Mouse (Mus musculus): ENCODE results near the gene Aldh3b3. TPM values are rescaled to one million over a fixed set of nuclear protein-coding genes. Genes with fewer than 3 reads are reported as not detected.

Aldh3b3 gene
- polyA plus RNA-seq, 1 experiment from 2014 or later, result not detected

DNA sequence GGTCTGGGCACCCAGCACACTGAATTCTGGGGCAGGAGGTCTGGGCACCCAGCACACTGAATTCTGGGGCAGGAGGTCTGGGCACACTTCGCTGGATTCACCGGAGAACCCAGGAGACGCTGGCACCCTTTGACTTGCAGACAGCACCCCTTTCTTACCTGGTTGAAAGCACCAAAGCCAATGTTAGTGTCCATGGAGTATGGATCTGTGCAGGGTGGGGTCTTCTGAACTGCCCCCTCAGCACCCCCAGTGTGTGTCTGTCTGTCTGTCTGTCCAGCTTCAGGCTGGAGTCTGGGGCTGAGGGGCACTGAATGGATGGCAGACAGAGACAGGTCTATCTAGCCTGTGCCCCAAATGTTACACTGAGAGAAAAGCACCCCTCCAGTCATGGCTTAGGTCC, 33.1 kb downstream of the Aldh3b3 start:
- ATAC-seq (replicated peaks; ENCODE audit: low FRiP score) (no peak), DNase-seq (ENCODE audit: low spot score) (no peak)
- H3K4me3 ChIP-seq (ENCODE audit: low read depth, low read length), result no peak overlapping the region
- no peak overlapping the region for H3K4me2 ChIP-seq (ENCODE audit: low read depth, low read length, severe bottlenecking)
- H3K27me3 ChIP-seq (ENCODE audit: control insufficient read depth, insufficient read depth, low read length), result no peaks in the 10 kb centered on the region
- no peaks in the 10 kb centered on the region for H3K36me3 ChIP-seq (ENCODE audit: control insufficient read depth, insufficient read depth, low read length)
- H3K27ac ChIP-seq (ENCODE audit: low read depth, low read length), result no peak overlapping the region
- H3K9me3 ChIP-seq (ENCODE audit: control insufficient read depth, low read length), result no peaks in the 10 kb centered on the region
- H3K4me1 ChIP-seq (replicated peaks; ENCODE audit: control insufficient read depth, insufficient read depth, low read length), result no peaks in the 10 kb centered on the region
- WGBS, result 92% methylated on average over 3 of the region's 3 CpGs
- no peak overlapping the region for H3K9ac ChIP-seq (ENCODE audit: low read length)

- Histone ChIP-seq H3K9ac (ENCODE audit: low read length) (no peak overlapping the region), H3K4me2 (ENCODE audit: low read depth, low read length, severe bottlenecking) (no peak overlapping the region), H3K9me3 (ENCODE audit: control insufficient read depth, low read length) (no peaks in the 10 kb centered on the region), H3K36me3 (ENCODE audit: control insufficient read depth, insufficient read depth, low read length) (no peaks in the 10 kb centered on the region), H3K4me3 (ENCODE audit: low read depth, low read length) (no peak overlapping the region), H3K27me3 (ENCODE audit: control insufficient read depth, insufficient read depth, low read length) (no peaks in the 10 kb centered on the region), H3K27ac (ENCODE audit: low read depth, low read length) (no peak overlapping the region), H3K4me1 (replicated peaks; ENCODE audit: control insufficient read depth, insufficient read depth, low read length) (no peaks in the 10 kb centered on the region)
- DNase-seq (ENCODE audit: low spot score) (no peak), ATAC-seq (replicated peaks; ENCODE audit: low FRiP score) (no peak)
- WGBS, result 81% methylated on average over 3 of the region's 3 CpGs
Measured at GRCm38 (mm10) chr19:3991966-3992365, 33.5 kb downstream of the Aldh3b3 start.

GRCm38 (mm10) chr19:3992416-3992815, 34.0 kb downstream of the Aldh3b3 start, which contains the start of gene Tbx10:
Gene Tbx10 (plus strand): TSS chr19:3992752.
- H3K27ac ChIP-seq (ENCODE audit: low read depth, low read length), result no peak within 1 kb of the TSS
- no peaks in the 10 kb centered on the region for H3K36me3 ChIP-seq (ENCODE audit: control insufficient read depth, insufficient read depth, low read length)
- H3K9me3 ChIP-seq (ENCODE audit: control insufficient read depth, low read length), result no peaks in the 10 kb centered on the region
- DNase-seq (ENCODE audit: low spot score), result no peak
- H3K9ac ChIP-seq (ENCODE audit: low read length), result no peak within 1 kb of the TSS
- H3K4me2 ChIP-seq (ENCODE audit: low read depth, low read length, severe bottlenecking), result no peak within 1 kb of the TSS
- H3K4me1 ChIP-seq (replicated peaks; ENCODE audit: control insufficient read depth, insufficient read depth, low read length), result no peaks in the 10 kb centered on the region
- H3K4me3 ChIP-seq (ENCODE audit: low read depth, low read length), result no peak within 1 kb of the TSS
- no peaks in the 10 kb centered on the region for H3K27me3 ChIP-seq (ENCODE audit: control insufficient read depth, insufficient read depth, low read length)
- ATAC-seq (replicated peaks; ENCODE audit: low FRiP score), result no peak
- 53% methylated on average over 5 of the region's 5 CpGs for WGBS

DNA sequence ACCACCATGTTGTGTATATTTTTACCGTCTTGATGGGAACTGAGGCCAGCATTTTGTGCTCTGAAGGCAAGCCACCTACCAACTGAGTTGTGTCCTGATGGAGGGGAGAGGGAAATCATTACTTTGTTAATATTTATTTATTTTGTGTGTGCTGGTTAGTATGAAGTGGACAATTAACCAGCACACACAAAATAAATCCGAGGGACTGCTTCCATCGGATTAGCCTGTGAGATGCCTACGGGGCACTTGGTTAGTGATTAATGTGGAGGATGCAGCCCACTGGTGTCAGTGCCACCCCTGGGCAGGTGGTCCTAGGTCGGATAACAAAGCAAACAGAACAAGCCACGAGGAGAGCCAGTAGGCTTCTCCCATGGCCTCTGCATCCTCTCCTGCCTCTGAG, 36.5 kb downstream of the Aldh3b3 start:
- DNase-seq (ENCODE audit: low spot score), result no peak
- 71% methylated on average over 6 of the region's 6 CpGs for WGBS
- peaks cover 2% of the 10 kb centered on the region; the same call in 1 of the 2 replicates for H3K4me1 ChIP-seq (replicated peaks; ENCODE audit: control insufficient read depth, insufficient read depth, low read length)
- H3K4me3 ChIP-seq (ENCODE audit: low read depth, low read length), result no peak overlapping the region
- no peak overlapping the region for H3K4me2 ChIP-seq (ENCODE audit: low read depth, low read length, severe bottlenecking)
- no peak overlapping the region for H3K9ac ChIP-seq (ENCODE audit: low read length)
- H3K36me3 ChIP-seq (ENCODE audit: control insufficient read depth, insufficient read depth, low read length), result no peaks in the 10 kb centered on the region
- H3K27ac ChIP-seq (ENCODE audit: low read depth, low read length), result no peak overlapping the region
- no peak for ATAC-seq (replicated peaks; ENCODE audit: low FRiP score)
- no peaks in the 10 kb centered on the region for H3K27me3 ChIP-seq (ENCODE audit: control insufficient read depth, insufficient read depth, low read length)
- H3K9me3 ChIP-seq (ENCODE audit: control insufficient read depth, low read length), result no peaks in the 10 kb centered on the region

DNA sequence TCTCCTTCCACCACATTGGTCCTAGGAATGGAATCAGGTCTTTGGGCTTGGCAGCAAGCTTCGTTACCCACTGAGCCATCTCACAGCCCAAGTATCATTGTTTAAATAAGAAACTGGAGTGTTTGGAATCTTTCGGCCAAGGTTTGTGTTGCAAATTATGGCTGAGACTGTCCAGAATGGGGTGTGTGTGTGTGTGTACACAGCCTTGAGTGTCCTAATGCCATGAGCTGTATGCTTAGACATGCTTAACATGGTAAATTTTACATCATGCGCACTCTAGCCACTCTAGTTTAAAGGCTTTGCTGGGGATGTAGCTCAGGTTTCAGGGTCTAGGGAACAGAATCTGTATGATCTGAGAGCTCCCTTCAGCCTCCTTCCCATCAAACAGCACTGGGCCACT, 37.1 kb downstream of the Aldh3b3 start:
- peaks cover 2% of the 10 kb centered on the region; the same call in 1 of the 2 replicates for H3K4me1 ChIP-seq (replicated peaks; ENCODE audit: control insufficient read depth, insufficient read depth, low read length)
- no peak overlapping the region for H3K4me2 ChIP-seq (ENCODE audit: low read depth, low read length, severe bottlenecking)
- no peaks in the 10 kb centered on the region for H3K36me3 ChIP-seq (ENCODE audit: control insufficient read depth, insufficient read depth, low read length)
- no peak overlapping the region for H3K9ac ChIP-seq (ENCODE audit: low read length)
- H3K27ac ChIP-seq (ENCODE audit: low read depth, low read length), result no peak overlapping the region
- H3K4me3 ChIP-seq (ENCODE audit: low read depth, low read length), result no peak overlapping the region
- H3K9me3 ChIP-seq (ENCODE audit: control insufficient read depth, low read length), result no peaks in the 10 kb centered on the region
- 90% methylated on average over 3 of the region's 3 CpGs for WGBS
- DNase-seq (ENCODE audit: low spot score), result no peak
- no peak for ATAC-seq (replicated peaks; ENCODE audit: low FRiP score)
- no peaks in the 10 kb centered on the region for H3K27me3 ChIP-seq (ENCODE audit: control insufficient read depth, insufficient read depth, low read length)

DNA sequence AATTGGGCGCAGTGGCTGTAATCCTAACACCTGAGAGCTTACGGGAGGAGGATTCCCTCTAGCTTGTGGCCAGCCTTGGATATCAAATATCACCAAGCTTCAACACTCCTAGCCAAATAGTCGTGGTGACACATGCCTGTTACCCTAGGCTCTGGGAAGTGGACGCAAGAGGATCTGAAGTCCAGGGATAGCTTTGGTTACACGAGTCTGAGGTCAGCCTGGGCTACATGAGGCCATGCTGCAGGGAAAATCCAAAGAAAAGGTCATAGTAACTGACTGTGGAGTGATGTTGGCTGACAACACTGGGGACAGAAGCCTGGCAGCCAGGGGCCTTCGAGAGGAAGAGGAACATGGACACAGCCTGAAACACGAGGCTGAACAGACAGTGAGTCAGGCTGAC, 37.7 kb downstream of the Aldh3b3 start:
- WGBS, result 77% methylated on average over 7 of the region's 7 CpGs
- H3K27ac ChIP-seq (ENCODE audit: low read depth, low read length), result no peak overlapping the region
- no peaks in the 10 kb centered on the region for H3K9me3 ChIP-seq (ENCODE audit: control insufficient read depth, low read length)
- ATAC-seq (replicated peaks; ENCODE audit: low FRiP score), result no peak
- H3K4me1 ChIP-seq (replicated peaks; ENCODE audit: control insufficient read depth, insufficient read depth, low read length), result peaks cover 2% of the 10 kb centered on the region; the same call in 1 of the 2 replicates
- H3K9ac ChIP-seq (ENCODE audit: low read length), result no peak overlapping the region
- H3K4me3 ChIP-seq (ENCODE audit: low read depth, low read length), result no peak overlapping the region
- H3K4me2 ChIP-seq (ENCODE audit: low read depth, low read length, severe bottlenecking), result no peak overlapping the region
- no peak for DNase-seq (ENCODE audit: low spot score)
- no peaks in the 10 kb centered on the region for H3K36me3 ChIP-seq (ENCODE audit: control insufficient read depth, insufficient read depth, low read length)
- no peaks in the 10 kb centered on the region for H3K27me3 ChIP-seq (ENCODE audit: control insufficient read depth, insufficient read depth, low read length)

DNA sequence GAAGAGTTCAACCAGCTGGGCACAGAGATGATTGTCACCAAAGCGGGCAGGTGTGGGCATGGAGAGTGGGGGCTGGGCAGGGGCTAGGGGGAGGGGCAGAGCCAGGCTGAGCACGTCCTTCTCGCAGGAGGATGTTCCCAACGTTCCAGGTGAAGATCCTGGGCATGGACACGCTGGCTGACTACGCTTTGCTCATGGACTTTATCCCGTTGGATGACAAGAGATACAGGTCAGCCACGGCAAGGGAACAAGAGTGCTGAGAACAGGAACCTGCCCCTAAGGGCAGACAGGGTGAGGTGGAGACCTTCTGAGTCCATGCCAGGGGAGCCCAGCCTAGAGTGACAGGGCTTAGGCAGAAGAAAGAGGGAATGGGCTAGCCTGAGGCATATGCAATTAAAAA, 38.3 kb downstream of the Aldh3b3 start:
- no peak overlapping the region for H3K4me3 ChIP-seq (ENCODE audit: low read depth, low read length)
- no peak overlapping the region for H3K27ac ChIP-seq (ENCODE audit: low read depth, low read length)
- WGBS, result 87% methylated on average over 8 of the region's 8 CpGs
- H3K27me3 ChIP-seq (ENCODE audit: control insufficient read depth, insufficient read depth, low read length), result no peaks in the 10 kb centered on the region
- ATAC-seq (replicated peaks; ENCODE audit: low FRiP score), result no peak
- H3K9ac ChIP-seq (ENCODE audit: low read length), result no peak overlapping the region
- H3K36me3 ChIP-seq (ENCODE audit: control insufficient read depth, insufficient read depth, low read length), result no peaks in the 10 kb centered on the region
- H3K4me1 ChIP-seq (replicated peaks; ENCODE audit: control insufficient read depth, insufficient read depth, low read length), result peaks cover 2% of the 10 kb centered on the region; the same call in 1 of the 2 replicates
- DNase-seq (ENCODE audit: low spot score), result no peak
- H3K4me2 ChIP-seq (ENCODE audit: low read depth, low read length, severe bottlenecking), result no peak overlapping the region
- no peaks in the 10 kb centered on the region for H3K9me3 ChIP-seq (ENCODE audit: control insufficient read depth, low read length)

- H3K4me2 ChIP-seq (ENCODE audit: low read depth, low read length, severe bottlenecking), result no peak overlapping the region
- no peak overlapping the region for H3K27ac ChIP-seq (ENCODE audit: low read depth, low read length)
- no peak overlapping the region for H3K4me3 ChIP-seq (ENCODE audit: low read depth, low read length)
- no peaks in the 10 kb centered on the region for H3K27me3 ChIP-seq (ENCODE audit: control insufficient read depth, insufficient read depth, low read length)
- no peak overlapping the region for H3K9ac ChIP-seq (ENCODE audit: low read length)
- H3K9me3 ChIP-seq (ENCODE audit: control insufficient read depth, low read length), result no peaks in the 10 kb centered on the region
- ATAC-seq (replicated peaks; ENCODE audit: low FRiP score) (no peak), DNase-seq (ENCODE audit: low spot score) (no peak)
- H3K4me1 ChIP-seq (replicated peaks; ENCODE audit: control insufficient read depth, insufficient read depth, low read length), result peaks cover 2% of the 10 kb centered on the region; the same call in 1 of the 2 replicates
- WGBS, result 67% methylated on average over 8 of the region's 8 CpGs
- H3K36me3 ChIP-seq (ENCODE audit: control insufficient read depth, insufficient read depth, low read length), result no peaks in the 10 kb centered on the region
Measured at GRCm38 (mm10) chr19:3997231-3997630, 38.8 kb downstream of the Aldh3b3 start.

DNA sequence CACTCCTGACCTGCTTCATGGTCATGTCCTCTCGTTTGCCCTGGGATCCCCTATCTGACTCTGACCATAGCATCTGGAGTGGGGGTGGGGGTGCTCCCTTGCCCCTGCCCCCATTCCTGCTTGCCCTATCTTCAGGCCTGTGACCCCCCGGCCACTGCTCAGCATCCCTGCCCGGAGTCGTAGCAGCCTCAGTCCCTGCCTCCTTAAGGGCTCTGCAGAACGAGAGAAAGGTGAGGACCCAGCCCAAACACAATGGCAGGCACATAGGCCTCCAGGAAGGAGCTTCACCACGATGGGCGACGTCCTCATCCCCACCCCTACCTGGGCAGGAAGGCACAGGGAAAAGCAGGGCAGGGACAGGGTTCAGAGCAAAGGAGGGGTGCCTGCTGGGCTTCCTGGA, 39.9 kb downstream of the Aldh3b3 start:
- no peak overlapping the region for H3K27ac ChIP-seq (ENCODE audit: low read depth, low read length)
- DNase-seq (ENCODE audit: low spot score), result no peak
- WGBS, result 71% methylated on average over 8 of the region's 8 CpGs
- no peaks in the 10 kb centered on the region for H3K36me3 ChIP-seq (ENCODE audit: control insufficient read depth, insufficient read depth, low read length)
- no peak overlapping the region for H3K4me2 ChIP-seq (ENCODE audit: low read depth, low read length, severe bottlenecking)
- H3K9ac ChIP-seq (ENCODE audit: low read length), result no peak overlapping the region
- peaks cover 2% of the 10 kb centered on the region; the same call in 1 of the 2 replicates for H3K4me1 ChIP-seq (replicated peaks; ENCODE audit: control insufficient read depth, insufficient read depth, low read length)
- no peaks in the 10 kb centered on the region for H3K27me3 ChIP-seq (ENCODE audit: control insufficient read depth, insufficient read depth, low read length)
- H3K9me3 ChIP-seq (ENCODE audit: control insufficient read depth, low read length), result no peaks in the 10 kb centered on the region
- H3K4me3 ChIP-seq (ENCODE audit: low read depth, low read length), result no peak overlapping the region
- no peak for ATAC-seq (replicated peaks; ENCODE audit: low FRiP score)

Data from forebrain, embryonic 11.5 days (tissue).